Mouse (Mus musculus) hindlimb bud, embryonic 11.5 days (tissue): ENCODE measurements at regions not wholly inside any gene's neighbourhood (a gene's known extent, or its start where the extent isn't known, plus 50 kb on each side); places are given as distances from the start of the nearest gene placed in this dataset.

ENCODE experiments used
- DNase-seq: peaks from one replicate; pipeline ENCODE4 v3.0.0-alpha.2; 2012; ENCODE audit warnings: low read depth, low spot score; ENCODE audit errors: extremely low spot score

DNA sequence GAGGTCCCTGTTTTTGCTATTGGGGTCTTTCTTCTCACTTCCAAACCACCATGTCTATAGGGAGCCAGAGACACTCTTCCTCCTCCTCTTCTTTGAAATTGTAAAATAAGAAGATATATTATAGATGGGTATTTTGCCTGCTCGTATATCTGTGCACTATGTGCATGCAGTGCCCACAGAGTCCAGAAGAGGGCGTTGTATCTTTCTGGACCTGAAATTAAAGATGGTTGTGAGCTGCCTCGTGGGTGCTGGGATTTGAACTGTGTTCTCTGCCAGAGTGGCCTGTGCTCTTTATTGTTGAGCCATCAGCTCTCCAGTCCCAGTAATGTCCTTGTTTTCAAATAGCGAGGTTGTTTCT is 285.7 kb upstream of the Gm10131 start:
- no peak for DNase-seq

DNA sequence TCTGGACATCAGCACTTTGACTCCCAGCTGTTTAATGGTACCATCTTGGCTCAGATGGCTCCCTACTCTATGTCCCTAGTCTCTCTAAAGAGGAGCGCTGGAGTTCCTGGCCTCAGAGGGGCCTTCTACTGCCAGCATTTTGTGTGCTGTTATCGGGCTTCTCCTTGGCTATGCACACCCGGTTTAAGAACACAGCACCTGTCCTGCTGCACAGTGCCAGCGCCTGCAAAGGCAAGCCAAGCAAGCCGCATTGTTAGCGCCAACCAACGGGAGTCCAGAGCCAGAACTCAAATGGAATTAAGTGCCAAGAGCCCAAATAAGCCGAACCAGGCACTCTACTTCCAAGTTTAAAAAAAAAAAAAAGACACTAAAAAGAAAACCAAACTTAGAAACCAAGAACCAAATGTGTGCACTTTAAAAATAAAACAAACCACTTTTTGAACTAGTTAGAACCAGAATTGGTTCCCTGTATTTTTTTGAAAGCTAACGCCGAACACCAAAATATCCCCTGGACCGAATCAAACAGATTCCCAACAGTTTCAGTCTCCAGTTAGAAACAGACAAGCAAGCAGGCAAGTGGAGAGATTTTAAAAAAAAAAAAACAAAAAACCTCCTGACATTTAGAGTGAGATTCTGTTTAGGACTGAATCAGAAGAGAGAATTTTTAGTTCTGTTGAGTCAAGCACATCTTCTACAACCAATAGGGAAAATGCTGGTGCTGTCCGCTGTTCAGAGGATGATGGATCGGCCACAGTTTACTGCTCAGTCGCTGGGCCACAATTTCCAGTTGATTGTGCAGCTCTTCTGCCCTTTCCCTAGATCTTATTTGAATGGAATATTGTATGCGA is 281.7 kb upstream of the Gm10131 start:
- no peak for DNase-seq

DNA sequence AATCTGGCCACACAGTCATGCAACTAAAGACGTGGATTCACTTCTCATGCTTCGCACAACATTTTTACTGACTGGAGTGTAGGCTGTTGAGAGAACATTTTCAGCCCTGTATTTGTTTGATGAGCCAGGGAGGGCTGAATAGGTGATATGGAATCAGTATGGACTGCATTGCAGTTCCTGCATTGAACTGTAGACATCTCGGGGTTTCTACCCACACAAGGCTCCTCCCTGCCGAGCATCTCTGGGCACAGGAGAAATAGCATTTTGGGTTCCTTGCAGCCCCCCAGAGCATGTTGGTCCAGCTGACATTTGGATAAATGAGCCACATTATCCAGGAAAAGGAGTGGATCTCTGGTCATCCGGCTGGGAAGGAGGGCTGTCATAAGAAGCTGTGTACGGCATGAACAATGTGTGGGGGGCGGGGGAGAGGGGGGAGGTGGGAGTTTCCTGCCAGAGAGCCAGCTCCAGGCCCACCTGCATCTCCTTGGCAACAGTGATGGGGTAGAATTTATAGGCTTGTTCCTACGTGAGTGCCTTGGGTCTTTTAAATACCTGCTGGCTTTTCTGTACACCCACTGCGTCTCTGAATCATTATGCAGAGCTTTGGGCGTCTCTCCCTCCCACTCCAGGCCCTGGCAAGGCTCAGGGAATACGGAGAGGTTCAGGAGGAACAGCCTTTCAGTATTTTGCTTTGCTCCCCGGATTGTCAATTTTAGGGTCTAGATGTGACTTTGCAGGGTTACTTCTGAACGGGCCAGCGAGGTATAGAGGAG is 280.9 kb upstream of the Gm10131 start:
- no peak for DNase-seq

DNA sequence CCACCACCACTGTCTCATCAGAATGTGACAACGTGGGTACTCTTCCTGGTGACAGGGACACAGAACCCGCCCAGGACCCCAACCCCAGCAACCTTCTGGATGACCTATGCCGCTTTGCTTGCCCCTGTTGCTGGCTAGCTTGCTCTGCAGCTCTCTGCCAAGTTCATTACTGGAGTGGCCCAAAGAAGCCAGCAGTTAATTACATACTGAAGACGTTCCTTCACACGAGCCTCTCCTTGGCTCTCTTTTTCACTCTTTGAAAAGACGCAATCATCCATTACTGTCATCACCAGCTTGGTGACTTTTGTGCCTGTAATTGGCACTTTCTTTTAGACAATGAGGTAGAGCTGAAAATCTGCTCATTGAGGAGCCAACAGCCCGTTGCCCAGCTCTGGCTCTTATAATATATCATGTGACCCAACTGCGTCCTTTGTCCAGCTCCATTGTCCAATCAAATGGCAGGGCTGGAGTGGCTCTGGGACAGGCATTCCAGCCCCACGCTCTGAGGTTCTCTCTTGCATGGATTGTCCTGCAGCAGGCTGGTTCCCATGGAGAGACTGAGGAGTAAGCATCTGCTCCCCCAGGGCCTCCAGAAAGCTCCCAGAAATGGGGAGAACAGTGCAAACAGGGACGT is 274.4 kb upstream of the Gm10131 start:
- DNase-seq = no peak

DNA sequence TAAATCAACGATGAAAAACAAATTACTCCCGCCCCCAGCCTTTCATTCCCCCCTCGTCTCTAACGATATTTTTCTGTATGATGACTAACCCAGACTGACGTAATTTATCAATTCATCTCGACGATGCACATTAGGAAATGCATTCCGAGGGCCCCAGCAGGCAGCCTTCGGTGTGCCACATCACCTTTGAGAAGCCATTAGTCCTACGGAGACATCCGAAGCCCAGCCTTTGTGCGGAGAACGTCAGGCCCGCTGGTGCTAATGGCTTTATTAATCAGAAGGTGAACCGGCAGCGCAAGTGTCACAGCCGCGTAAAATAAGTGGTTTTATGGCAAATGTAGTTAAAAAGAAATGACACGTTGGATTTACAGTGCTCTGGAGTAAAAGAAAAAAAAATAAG is 269.1 kb upstream of the Gm10131 start:
- no peak for DNase-seq

DNA sequence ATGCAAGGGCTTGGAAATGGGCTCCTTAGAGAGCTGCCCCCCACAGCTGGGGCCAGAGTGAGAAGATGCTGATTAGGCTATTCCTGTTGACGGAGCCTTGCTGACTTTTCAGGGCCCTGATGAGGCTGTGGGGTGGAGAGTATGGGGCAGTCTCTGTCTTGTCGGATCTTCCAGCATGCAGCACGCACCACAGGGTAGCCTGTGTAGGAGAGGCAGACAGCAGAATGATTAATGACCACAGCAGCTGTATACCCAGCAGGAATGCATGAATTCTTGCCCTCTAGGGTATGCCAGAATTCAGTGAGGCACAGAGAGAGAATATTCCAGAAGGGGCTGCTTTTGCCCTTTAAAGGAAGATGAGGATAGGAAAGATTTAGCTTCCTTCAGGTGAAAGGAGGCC is 265.6 kb upstream of the Gm10131 start:
- no peak for DNase-seq

DNA sequence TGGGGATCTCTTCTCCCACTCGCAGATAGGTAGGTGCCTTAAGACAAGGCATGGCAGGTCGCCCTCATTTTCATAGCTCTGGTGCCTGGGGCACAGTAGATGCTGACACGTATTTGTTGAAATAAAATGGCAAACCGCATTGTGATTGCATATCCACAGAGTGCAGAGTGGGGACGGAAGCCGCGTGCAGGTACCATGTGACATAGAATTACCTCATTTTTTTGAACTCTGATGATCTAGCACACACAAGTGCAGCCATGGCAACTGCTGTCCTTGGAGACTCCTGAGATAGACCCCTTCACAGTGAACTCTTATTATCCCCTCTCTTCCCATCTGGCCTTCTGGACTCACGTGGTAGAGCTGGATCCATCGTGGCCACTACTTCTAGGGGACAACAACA is 262.7 kb upstream of the Gm10131 start:
- no peak for DNase-seq

DNA sequence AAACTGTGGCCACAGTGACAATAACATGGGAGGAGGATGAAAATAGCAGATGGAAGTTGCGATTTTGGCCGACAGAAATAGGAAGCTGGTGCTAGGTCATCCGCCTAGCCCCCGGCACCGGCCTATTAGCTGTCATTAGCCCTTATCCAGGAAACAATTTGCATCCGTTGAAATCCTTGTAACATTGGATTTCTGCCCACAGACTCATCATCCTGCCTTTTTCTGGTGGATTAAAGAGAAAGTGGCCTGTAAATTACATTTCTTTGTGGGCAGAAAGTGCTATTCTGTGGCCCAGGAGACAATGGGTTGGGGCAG is 261.1 kb upstream of the Gm10131 start:
- no peak for DNase-seq

DNA sequence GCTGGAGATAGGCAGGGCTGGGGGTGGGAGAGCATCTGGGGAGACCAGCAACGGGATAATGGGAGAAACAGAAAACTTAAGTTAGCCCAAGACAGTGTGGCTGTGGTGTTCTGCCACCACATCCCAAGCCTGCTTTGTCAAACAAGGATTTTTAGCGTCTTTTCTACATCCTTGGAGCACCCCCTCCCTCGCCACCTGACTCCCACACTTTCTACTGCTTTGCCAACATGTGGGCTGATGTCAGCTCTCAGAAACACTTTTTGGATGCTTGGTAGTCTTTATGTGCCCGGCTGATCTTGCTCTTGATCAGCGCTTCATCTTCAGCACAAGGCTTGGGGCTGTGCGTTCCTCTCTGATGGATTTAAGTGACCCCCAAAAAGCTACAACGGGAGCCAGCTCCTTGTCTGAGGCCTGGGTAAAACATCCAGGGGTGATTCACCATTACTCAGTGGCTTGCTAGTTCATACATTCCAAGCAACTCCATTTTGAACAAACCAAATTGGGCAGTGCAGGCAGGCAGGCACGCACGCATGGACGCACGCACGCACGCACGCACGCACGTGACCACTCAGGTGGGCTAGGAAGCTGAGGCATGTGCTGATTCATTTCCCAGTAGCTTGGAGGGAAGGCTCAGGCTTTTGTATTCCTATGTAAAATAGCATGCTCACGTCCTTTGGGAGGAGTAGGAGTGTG is 260.6 kb upstream of the Gm10131 start:
- DNase-seq = no peak

DNA sequence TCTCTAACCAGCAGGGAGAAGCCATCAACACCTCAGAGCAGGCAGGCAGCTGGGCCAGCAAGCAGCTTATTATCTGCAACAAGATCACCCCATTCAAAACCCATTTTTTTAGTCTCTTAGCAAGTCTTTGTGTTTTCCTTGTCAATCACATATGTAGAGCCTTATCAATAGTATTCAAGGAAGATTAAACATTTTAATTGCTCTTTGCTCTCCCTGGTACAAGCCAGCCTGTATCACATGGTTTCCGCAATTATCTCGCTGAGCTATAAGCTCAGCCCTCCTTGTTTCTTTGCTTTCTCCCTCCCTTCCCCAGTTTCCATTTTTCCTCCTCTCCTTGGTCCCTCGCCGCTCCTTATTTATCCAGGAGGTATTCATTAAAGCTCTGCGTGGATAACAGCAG is 259.9 kb upstream of the Gm10131 start:
- DNase-seq = no peak

DNA sequence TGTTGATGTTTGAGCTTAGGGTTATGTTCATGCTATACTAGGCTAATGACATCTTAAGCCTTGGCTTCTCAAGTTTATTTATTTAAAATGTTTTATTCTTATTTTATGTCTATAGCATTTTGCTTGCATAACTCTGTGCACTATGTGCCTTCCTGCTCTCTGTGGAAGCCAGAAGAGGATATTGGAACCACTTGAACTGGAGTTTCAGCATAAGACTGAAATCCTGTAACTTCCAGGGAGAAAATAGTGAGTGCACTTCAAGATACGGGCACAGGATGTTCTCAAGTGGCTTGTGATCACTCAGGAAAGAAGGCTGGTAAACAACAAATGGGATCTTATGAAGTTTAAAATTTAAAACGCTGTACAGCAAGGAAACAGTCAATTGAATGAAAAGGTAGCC is 257.0 kb upstream of the Gm10131 start:
- DNase-seq = no peak

DNA sequence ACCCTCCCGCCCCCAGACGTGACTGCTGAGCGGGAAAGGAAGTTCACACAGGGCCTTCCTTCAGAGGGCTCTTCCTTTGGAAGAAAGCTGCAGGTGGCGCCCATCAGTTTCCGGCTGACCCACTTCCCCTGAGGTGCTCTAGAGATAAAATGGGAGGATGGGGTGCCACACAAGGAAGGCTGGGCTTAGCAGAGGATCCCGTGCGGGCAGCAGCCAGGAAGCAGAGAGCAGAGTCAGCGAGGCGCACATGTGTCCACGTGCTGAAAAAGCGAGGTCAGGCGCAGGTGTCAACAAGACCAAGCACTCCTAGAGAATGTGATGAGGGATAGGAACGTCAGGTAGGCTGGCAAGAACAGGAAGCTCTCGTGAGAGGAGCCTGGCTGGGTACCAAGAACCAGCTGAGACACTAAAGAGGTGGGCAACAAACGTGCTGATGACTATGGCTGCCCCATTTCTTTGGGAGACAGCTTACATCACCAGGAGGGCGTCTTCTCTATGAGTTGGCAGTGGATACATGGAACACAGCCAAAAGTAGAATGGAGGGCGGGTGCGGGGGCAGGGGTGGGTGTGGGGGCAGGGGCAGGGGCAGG is 253.0 kb upstream of the Gm10131 start:
- no peak for DNase-seq

DNA sequence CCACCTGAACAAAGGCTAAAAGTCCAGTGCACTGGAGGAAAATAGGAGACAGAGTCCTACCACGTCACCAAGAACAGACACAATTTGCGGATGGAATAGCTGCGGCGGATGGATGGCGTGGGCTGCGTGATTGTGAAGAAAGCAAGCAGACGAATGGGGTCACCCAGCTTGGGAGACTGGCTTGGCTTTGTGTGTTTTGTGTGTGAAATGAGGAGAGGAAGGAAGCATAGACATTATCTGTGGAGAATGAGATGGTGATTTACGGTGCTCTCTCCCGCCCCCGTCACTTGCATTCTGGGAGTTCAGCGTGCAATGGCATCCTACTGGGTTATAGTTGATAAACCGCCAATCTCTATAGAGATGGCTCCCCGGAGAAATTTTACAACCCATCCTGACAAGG is 252.1 kb upstream of the Gm10131 start:
- no peak for DNase-seq

DNA sequence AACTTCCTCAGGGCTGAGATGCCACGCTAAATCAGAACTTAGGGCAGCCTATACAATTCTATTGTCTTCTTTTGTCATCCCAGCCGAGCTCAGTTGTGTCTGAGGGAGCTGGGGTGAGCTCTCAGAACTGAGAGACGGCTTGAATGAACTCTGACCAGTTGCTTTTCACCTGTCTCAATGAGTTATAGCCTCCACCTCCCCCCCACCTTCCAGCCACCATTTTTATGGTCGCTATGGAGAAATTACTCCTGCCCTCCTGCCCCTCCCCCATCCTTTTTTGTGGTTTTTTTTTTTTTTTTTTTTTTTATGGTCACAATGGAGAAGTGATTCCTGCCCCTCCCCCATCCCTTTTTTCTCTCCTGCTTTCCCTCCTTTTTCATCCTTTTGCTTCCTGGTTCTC is 251.6 kb upstream of the Gm10131 start:
- no peak for DNase-seq

DNA sequence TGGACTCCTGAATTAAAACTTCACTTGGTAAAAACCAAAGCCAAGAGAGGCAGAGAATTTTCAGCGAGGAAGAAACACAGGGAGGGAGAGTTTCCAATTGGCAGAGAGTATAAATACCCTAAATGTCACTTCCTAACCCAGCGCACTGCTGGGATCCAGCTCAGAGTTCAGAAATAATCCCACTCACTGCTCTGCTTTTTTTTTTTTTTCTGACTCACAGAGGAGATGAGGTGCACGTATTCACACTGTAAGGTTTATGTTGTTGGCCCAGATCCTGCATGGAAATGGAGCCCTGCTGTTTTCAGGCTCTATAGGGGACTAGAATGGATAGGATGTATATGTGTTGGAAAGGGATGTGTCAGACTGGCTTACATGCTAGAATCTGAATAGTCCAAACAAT is 249.8 kb upstream of the Gm10131 start:
- no peak for DNase-seq

DNA sequence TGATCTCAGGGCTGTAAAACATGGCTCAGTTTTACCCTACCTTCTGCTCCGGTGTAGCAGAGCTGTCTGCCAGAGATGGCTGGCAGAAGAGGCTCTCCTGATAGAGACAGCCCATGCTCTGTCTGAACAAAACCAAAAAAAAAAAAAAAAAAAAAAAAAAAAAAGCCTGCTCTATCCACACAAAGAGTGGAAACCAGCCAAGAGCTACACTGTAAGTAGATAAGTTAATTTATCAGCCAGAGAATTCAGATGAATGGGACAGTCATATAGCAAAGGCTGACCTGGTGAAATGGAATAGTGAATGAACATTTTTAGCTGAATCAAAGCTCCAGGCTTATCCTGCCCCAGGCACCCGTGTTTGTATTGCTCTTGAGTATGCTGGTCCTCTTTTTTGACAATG is 248.2 kb upstream of the Gm10131 start:
- DNase-seq = no peak

DNA sequence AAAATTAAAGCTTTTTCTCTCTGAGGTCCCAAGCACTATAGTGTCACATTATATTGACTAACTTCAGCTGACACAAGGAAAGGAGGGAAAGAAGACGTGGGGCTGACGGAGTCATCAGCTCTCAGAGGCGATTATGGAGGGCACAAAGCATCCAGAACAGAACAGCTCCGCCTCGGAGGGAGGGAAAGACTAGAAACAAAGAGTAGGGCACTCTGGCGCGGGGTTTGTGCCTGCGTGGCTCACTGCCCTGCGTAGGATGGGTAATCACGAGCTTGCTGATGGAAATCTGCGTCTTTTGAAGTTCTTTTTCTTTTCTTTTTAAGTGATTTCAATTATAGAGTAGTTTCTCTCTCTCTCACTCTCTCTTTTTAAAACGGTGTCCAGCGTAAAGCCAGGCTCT is 243.5 kb upstream of the Gm10131 start:
- DNase-seq = no peak

DNA sequence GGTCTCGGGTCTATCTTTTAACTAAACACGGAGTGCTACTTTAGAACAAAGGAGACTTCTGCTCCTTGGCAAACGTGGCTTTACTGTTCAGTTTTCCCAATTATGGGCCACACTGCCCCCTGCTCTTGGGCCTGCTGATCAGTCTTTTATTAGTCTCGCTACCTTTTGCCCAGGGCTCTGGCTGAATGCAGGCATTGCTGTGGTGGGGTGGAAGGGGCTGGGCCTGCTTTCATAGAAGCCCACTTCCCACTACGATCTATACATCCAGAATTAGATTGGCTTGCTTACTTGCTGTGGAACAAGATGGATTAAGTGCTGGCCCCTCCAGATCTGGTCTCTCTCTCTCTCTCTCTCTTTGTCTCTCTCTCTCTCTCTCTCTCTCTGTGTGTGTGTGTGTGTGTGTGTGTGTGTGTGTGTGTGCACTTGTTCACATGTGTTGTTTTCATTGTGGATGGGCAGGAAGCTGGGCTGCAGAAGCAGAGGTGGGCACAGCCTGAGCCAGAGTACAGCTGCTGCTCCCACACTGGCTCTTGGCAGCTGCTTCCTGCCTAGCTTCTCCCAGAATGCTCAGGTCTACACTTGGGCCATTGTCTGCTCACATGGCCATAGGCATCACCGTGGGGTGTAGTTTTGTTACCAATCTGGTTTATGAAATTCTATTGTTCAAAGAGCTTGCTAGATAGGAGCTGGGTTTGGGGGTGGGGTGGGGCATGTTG is 241.8 kb upstream of the Gm10131 start:
- DNase-seq = no peak

DNA sequence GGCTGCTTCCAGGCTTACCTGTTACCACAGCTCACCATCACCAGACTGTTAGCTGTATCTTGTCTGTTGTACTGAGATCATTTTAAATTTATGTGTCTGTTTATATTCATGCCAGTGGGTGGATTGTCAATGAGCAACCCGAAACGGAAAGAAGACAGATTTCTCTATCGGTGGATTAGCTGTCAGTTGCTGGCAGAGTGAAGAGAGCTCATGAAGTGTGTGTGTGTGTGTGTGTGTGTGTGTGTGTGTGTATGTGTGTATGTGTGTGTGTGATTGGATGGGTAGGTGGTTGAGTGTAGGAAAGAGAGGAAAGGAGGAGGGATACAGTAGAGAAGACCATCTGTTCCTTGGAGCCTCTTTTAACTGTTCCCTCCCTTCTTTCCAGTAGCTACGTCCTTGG is 223.3 kb upstream of the Gm10131 start:
- no peak for DNase-seq

DNA sequence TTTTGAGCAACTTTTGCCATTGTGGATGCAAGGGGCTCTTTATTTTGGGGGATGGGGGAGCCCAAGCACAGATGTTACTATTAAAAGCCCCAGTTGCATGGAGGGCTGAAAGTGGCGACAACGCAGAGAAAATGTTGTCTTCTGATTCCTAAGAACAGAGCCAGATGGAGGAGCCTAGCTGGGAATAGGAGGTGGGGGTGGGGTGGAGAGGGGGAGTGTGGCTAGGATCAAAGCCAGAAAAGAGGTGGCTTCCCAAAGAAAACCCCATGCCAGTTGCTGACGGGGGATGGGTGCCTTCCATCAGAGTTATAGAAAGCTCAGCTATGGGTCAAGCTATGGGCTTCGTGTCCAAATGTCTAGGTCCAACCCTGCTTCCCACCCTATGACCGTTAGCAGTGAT is 220.1 kb upstream of the Gm10131 start:
- no peak for DNase-seq

DNA sequence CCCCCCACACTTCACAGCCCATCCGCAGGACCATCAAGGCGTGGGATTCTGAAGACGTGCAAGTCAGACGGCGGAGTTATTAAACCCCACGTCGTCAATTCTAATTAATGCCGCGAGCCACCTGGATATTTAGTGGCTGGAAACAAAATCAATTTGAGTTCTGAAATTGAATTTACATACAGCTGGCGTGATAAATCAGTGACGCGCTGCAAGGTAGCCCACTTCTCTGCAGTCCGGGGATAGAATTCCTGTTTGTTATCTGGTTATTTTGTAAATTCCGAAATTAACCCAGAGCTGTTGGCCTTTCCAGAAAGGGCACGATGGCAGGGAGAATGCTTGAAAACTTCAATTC is 215.1 kb upstream of the Gm10131 start:
- no peak for DNase-seq
